Mouse (Mus musculus): ENCODE measurements around the gene Nsun4.

Gene Nsun4

GRCm38 (mm10) chr4:116048130-116048920, 5.4 kb downstream of the Nsun4 start:
- peak; percentile 21 for DNase-seq (ENCODE audit: low read depth, low spot score)

- no peak for DNase-seq (ENCODE audit: low read depth, low spot score)
These were observed 6.0 kb downstream of the Nsun4 start for GRCm38 (mm10) chr4:116047681-116048080.

- DNase-seq (ENCODE audit: low read depth, low spot score) = no peak
These were observed 7.1 kb downstream of the Nsun4 start for GRCm38 (mm10) chr4:116046604-116047003.

GRCm38 (mm10) chr4:116042186-116042585, 11.5 kb downstream of the Nsun4 start:
- no peak for DNase-seq (ENCODE audit: low read depth, low spot score)

GRCm38 (mm10) chr4:116040466-116040865, 13.2 kb downstream of the Nsun4 start:
- DNase-seq (ENCODE audit: low read depth, low spot score) = no peak

GRCm38 (mm10) chr4:116033374-116033773, 20.3 kb downstream of the Nsun4 start:
- DNase-seq (ENCODE audit: low read depth, low spot score) = no peak

GRCm38 (mm10) chr4:116032906-116033305, 20.8 kb downstream of the Nsun4 start:
- DNase-seq (ENCODE audit: low read depth, low spot score) = no peak

GRCm38 (mm10) chr4:116017902-116018746, 35.6 kb downstream of the Nsun4 start, which contains the start of gene Faah:
Gene Faah, minus strand, starts transcription at chr4:116017926.
- DNase-seq (ENCODE audit: low read depth, low spot score) = no peak

- DNase-seq (ENCODE audit: low read depth, low spot score) = no peak
These were observed 36.3 kb downstream of the Nsun4 start for GRCm38 (mm10) chr4:116017300-116017901.

- no peak for DNase-seq (ENCODE audit: low read depth, low spot score)
These were observed 36.8 kb downstream of the Nsun4 start for GRCm38 (mm10) chr4:116016862-116017299.

GRCm38 (mm10) chr4:116016396-116016795, 37.3 kb downstream of the Nsun4 start:
- DNase-seq (ENCODE audit: low read depth, low spot score) = no peak

GRCm38 (mm10) chr4:116015996-116016395, 37.7 kb downstream of the Nsun4 start:
- DNase-seq (ENCODE audit: low read depth, low spot score) = no peak

GRCm38 (mm10) chr4:116015502-116015901, 38.2 kb downstream of the Nsun4 start:
- DNase-seq (ENCODE audit: low read depth, low spot score) = no peak

GRCm38 (mm10) chr4:116010186-116010585, 43.5 kb downstream of the Nsun4 start:
- DNase-seq (ENCODE audit: low read depth, low spot score) = no peak

- DNase-seq (ENCODE audit: low read depth, low spot score) = no peak
These were observed 52.5 kb downstream of the Nsun4 start for GRCm38 (mm10) chr4:116001206-116001605.

GRCm38 (mm10) chr4:116000671-116001070, 53.0 kb downstream of the Nsun4 start:
- no peak for DNase-seq (ENCODE audit: low read depth, low spot score)

GRCm38 (mm10) chr4:115996729-115997128, 56.9 kb downstream of the Nsun4 start:
- no peak for DNase-seq (ENCODE audit: low read depth, low spot score)

- DNase-seq (ENCODE audit: low read depth, low spot score) = no peak
These were observed 58.3 kb downstream of the Nsun4 start for GRCm38 (mm10) chr4:115995376-115995730.

- no peak for DNase-seq (ENCODE audit: low read depth, low spot score)
These were observed 58.9 kb downstream of the Nsun4 start for GRCm38 (mm10) chr4:115994662-115995375.

GRCm38 (mm10) chr4:115989382-115989781, 64.3 kb downstream of the Nsun4 start:
- no peak for DNase-seq (ENCODE audit: low read depth, low spot score)

GRCm38 (mm10) chr4:115987858-115988530, 65.7 kb downstream of the Nsun4 start:
- DNase-seq (ENCODE audit: low read depth, low spot score) = no peak

Measured in skeletal muscle tissue, adult 2 months (tissue).